Mouse (Mus musculus) lung, embryonic 16.5 days (tissue): Measurements from ENCODE around the gene Meiob. TPM values are rescaled to one million over a fixed set of nuclear protein-coding genes. Genes with fewer than 3 reads are reported as not detected.

Experiments
- ATAC-seq: fragments of 200-750 bp; cut with Nextera tagmentation; 2 replicates; pipeline ENCODE4 v1.8.0; 2017; ENCODE audit warnings: low read depth, mild to moderate bottlenecking, moderate library complexity
- H3K27ac ChIP-seq: fragments of 300-500 bp; sonication (generic); 2 replicates; pipeline ENCODE4 v1.5.1; 2014; ENCODE audit warnings: mild to moderate bottlenecking, control low read depth, low read length
- H3K27me3 ChIP-seq: fragments of 300-500 bp; sonication (generic); 2 replicates; pipeline ENCODE4 v1.6.1; 2014; ENCODE audit warnings: low read depth, low read length, mixed read lengths; ENCODE audit not compliant: control insufficient read depth, insufficient read depth
- H3K36me3 ChIP-seq: fragments of 300-500 bp; sonication (generic); 2 replicates; pipeline ENCODE4 v1.6.1; 2014; ENCODE audit warnings: low read length; ENCODE audit not compliant: control insufficient read depth, insufficient read depth
- H3K4me1 ChIP-seq: fragments of 300-500 bp; sonication (generic); replicated peaks from 2 replicates; pipeline ENCODE4 v1.6.1; 2014; ENCODE audit warnings: low read length, mixed read lengths; ENCODE audit not compliant: control insufficient read depth, insufficient read depth
- H3K4me2 ChIP-seq: fragments of 300-500 bp; sonication (generic); 2 replicates; pipeline ENCODE4 v1.6.1; 2014; ENCODE audit warnings: low read depth, low read length, control low read depth
- H3K4me3 ChIP-seq: fragments of 300-500 bp; sonication (generic); 2 replicates; pipeline ENCODE4 v1.5.1; 2014; ENCODE audit warnings: mild to moderate bottlenecking, low read length, control low read depth
- H3K9ac ChIP-seq: fragments of 300-500 bp; sonication (generic); 2 replicates; pipeline ENCODE4 v1.6.1; 2014; ENCODE audit warnings: low read length, control low read depth
- H3K9me3 ChIP-seq: fragments of 300-500 bp; sonication (generic); 2 replicates; pipeline ENCODE4 v1.6.1; 2016; ENCODE audit warnings: low read length; ENCODE audit not compliant: control insufficient read depth
- WGBS: fragments of 180-500 bp; shearing (Covaris S2); extraction: QIAGEN DNeasy Blood & Tissue Kit; methylation state at CpG from one replicate; pipeline ENCODE4 v1.1.7; 2014; 5-methylcytosine and 5-hydroxymethylcytosine counted together
- polyA plus RNA-seq: library from polyadenylated mRNA; unstranded; fragments of >200 nt; fragmentation: Nextera tagmentation; extraction: Ambion mirVana; gene quantifications from 2 replicates; pipeline ENCODE4 v1.2.1, GENCODE M21; 2015

Gene Meiob
- polyA plus RNA-seq, 1 experiment from 2014 or later, result not detected

DNA sequence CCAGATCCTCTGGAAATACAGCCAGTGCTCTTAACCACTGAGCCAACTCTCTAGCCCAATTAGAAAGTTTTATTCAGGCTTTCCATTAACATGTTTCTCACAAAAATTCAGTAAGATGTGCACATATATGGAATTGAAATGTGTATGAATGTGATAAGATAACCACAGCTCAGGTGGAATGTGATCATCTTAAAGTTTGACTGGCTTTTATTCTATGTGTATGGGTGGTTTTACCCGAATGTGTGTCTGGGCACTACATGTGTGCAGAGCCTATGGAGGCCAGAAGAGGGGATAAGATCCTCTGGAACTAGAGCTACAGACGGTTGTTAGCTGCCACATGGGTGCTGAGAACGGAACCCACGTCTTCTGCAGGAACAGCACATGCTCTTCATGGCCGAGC is 11.2 kb downstream of the Meiob start:
- Histone ChIP-seq H3K9me3 (no peaks in the 10 kb centered on the region), H3K36me3 (no peaks in the 10 kb centered on the region), H3K9ac (no peak overlapping the region), H3K4me2 (no peak overlapping the region), H3K4me3 (no peak overlapping the region), H3K4me1 (no peaks in the 10 kb centered on the region), H3K27ac (no peak overlapping the region), H3K27me3 (no peaks in the 10 kb centered on the region)
- WGBS, result 78% methylated on average over 5 of the region's 5 CpGs
- ATAC-seq, result no peak

- Histone ChIP-seq H3K4me3 (no peak overlapping the region), H3K4me1 (no peaks in the 10 kb centered on the region), H3K27ac (no peak overlapping the region), H3K36me3 (no peaks in the 10 kb centered on the region), H3K9ac (no peak overlapping the region), H3K4me2 (no peak overlapping the region), H3K27me3 (no peaks in the 10 kb centered on the region), H3K9me3 (no peaks in the 10 kb centered on the region)
- ATAC-seq, result no peak
- WGBS, result 32% methylated on average over 1 of the region's 1 CpGs
Observed at GRCm38 (mm10) chr17:24817503-24817902, 13.4 kb downstream of the Meiob start.

GRCm38 (mm10) chr17:24818172-24818571 is 14.1 kb downstream of the Meiob start:
- no peaks in the 10 kb centered on the region for H3K27me3 ChIP-seq
- H3K27ac ChIP-seq, result no peak overlapping the region
- no peak overlapping the region for H3K4me3 ChIP-seq
- no peak overlapping the region for H3K9ac ChIP-seq
- H3K9me3 ChIP-seq, result no peaks in the 10 kb centered on the region
- H3K36me3 ChIP-seq, result no peaks in the 10 kb centered on the region
- 48% methylated on average over 6 of the region's 6 CpGs for WGBS
- ATAC-seq, result no peak
- H3K4me2 ChIP-seq, result no peak overlapping the region
- no peaks in the 10 kb centered on the region for H3K4me1 ChIP-seq

- no peak for ATAC-seq
- 38% methylated on average over 2 of the region's 2 CpGs for WGBS
- H3K4me3 ChIP-seq, result no peak overlapping the region
- H3K36me3 ChIP-seq, result no peaks in the 10 kb centered on the region
- H3K27ac ChIP-seq, result no peak overlapping the region
- no peaks in the 10 kb centered on the region for H3K9me3 ChIP-seq
- no peak overlapping the region for H3K9ac ChIP-seq
- H3K4me1 ChIP-seq, result no peaks in the 10 kb centered on the region
- no peaks in the 10 kb centered on the region for H3K27me3 ChIP-seq
- no peak overlapping the region for H3K4me2 ChIP-seq
Observed at GRCm38 (mm10) chr17:24819469-24819868, 15.4 kb downstream of the Meiob start.

DNA sequence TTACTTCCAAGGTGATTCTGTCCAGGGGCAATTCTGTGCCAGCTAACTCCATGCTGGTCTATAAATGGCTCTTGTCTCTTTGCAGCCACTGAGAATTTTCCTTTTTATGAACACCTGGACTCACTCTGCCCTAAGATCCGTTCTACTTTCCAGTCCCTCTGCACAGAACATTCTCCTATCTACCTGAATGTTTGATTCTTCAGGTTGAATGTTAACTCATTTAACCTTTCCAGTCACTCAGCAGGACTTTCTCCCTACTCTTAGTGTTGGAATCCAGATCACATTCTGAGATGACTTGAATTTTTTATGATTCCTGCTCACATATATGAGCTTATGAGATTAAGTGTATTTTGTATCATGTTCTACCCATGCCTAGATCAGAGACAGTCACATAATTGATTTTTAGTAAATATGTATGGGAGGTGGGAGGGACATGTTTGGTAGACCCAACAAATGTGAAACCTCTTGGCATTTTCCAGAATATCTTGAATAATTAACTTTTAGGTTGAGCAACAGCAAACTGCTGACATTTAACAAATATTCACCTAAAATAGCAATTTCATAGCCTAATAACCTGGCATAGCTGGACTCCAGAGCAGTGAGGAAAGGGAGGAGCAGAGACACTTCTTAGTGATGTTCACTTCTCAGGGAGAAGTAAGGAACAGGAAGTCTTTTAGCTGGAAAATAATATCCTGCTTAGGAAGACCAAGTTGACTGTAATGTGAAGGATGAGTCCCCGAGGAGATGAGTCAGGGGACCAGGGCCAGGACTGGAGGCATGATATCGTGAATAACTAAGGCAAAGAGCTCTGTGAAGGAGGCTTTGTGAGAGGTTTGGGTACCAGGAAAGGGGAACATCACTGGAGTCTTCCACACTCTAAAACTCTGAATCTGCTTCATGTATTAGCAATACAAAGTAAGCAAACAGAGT is 17.5 kb downstream of the Meiob start:
- ATAC-seq, result no peak
- H3K27ac ChIP-seq, result no peak overlapping the region
- no peak overlapping the region for H3K4me2 ChIP-seq
- H3K4me1 ChIP-seq, result no peaks in the 10 kb centered on the region
- no peak overlapping the region for H3K4me3 ChIP-seq
- H3K36me3 ChIP-seq, result no peaks in the 10 kb centered on the region
- no peak overlapping the region for H3K9ac ChIP-seq
- no peaks in the 10 kb centered on the region for H3K9me3 ChIP-seq
- 39% methylated on average over 3 of the region's 3 CpGs for WGBS
- H3K27me3 ChIP-seq, result no peaks in the 10 kb centered on the region

DNA sequence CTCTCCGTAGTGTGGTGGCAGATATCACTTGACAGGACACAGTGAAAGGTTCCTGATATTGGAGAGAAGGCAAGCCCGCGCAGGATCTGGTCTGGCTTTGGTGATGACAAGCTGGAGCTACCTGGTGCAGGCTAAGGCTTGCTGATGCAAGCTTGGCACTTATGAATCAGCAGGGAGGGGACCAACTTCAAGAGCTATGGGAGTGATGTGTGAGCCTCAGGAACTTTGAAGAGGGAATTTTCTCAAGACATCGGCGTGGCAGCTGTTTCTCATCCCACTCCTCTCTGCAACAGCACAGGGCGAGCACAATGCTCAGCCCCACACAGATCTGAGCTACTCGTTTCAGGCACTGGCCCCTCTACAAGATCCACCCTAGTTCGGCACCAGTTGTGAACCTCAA is 35.8 kb downstream of the Meiob start, which contains the start of gene Hagh:
TSS of gene Hagh (plus strand) at position 302 of the 400 bp plus-strand sequence.
- H3K27me3 ChIP-seq, result no peaks in the 10 kb centered on the region
- H3K9ac ChIP-seq, result no peak within 1 kb of the TSS
- WGBS, result 58% methylated on average over 8 of the region's 8 CpGs
- no peaks in the 10 kb centered on the region for H3K4me1 ChIP-seq
- H3K9me3 ChIP-seq, result no peaks in the 10 kb centered on the region
- ATAC-seq, result no peak
- no peak within 1 kb of the TSS for H3K4me2 ChIP-seq
- no peak within 1 kb of the TSS for H3K27ac ChIP-seq
- H3K4me3 ChIP-seq, result no peak within 1 kb of the TSS
- H3K36me3 ChIP-seq, result no peaks in the 10 kb centered on the region

DNA sequence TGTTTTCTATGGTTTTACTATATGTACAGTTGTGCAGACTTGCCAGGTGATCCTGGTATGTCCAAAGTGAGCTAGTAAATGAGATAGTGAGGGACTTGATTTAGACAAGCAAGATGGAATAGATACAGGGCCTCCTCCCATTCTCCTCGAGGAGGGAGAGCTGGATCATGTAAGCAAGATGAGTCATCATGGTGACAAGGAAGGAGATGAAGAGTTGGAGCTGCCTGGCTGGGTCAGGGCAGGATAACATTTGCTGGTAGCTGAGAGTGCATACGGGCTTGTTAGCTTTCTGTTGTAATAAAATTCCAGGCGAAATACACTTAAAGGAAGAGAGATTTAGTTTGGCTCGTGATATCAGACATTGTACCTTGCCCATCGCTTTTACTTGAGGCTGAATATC is 36.3 kb downstream of the Meiob start:
- 46% methylated on average over 5 of the region's 5 CpGs for WGBS
- Histone ChIP-seq H3K4me1 (no peaks in the 10 kb centered on the region), H3K27ac (no peak overlapping the region), H3K27me3 (no peaks in the 10 kb centered on the region), H3K9me3 (no peaks in the 10 kb centered on the region), H3K4me3 (no peak overlapping the region), H3K9ac (no peak overlapping the region), H3K4me2 (no peak overlapping the region), H3K36me3 (no peaks in the 10 kb centered on the region)
- ATAC-seq, result no peak

GRCm38 (mm10) chr17:24841133-24841532 is 37.0 kb downstream of the Meiob start:
- no peak overlapping the region for H3K4me3 ChIP-seq
- ATAC-seq, result no peak
- no peak overlapping the region for H3K27ac ChIP-seq
- WGBS, result 41% methylated on average over 4 of the region's 4 CpGs
- H3K27me3 ChIP-seq, result no peaks in the 10 kb centered on the region
- H3K36me3 ChIP-seq, result no peaks in the 10 kb centered on the region
- H3K9ac ChIP-seq, result no peak overlapping the region
- H3K4me1 ChIP-seq, result no peaks in the 10 kb centered on the region
- H3K9me3 ChIP-seq, result no peaks in the 10 kb centered on the region
- H3K4me2 ChIP-seq, result no peak overlapping the region

- no peak overlapping the region for H3K27ac ChIP-seq
- H3K9ac ChIP-seq, result no peak overlapping the region
- H3K4me2 ChIP-seq, result no peak overlapping the region
- ATAC-seq, result no peak
- no peak overlapping the region for H3K4me3 ChIP-seq
- H3K9me3 ChIP-seq, result no peaks in the 10 kb centered on the region
- no peaks in the 10 kb centered on the region for H3K27me3 ChIP-seq
- WGBS, result 60% methylated on average over 2 of the region's 2 CpGs
- no peaks in the 10 kb centered on the region for H3K4me1 ChIP-seq
- H3K36me3 ChIP-seq, result no peaks in the 10 kb centered on the region
Observed at GRCm38 (mm10) chr17:24842631-24843030, 38.5 kb downstream of the Meiob start.
